Mouse (Mus musculus) right cerebral cortex, adult 2 months (tissue): Measurements from ENCODE around the gene Stk11.
A peak's percentile ranks its signal among the peaks of the same experiment; 100 is the strongest.

Experiments
- DNase-seq, 2 experiments: peaks; one replicate each; pipeline ENCODE4 v3.0.0; 2021 to 2022; ENCODE audit warnings: low spot score in 2 of 2

Stk11 gene

GRCm38 (mm10) chr10:80170052-80170451, 54.4 kb downstream of the Stk11 start:
- peak in 1 of 2 experiments; percentile 4 for DNase-seq

- no peak for DNase-seq
Measured at GRCm38 (mm10) chr10:80170601-80171021, 55.0 kb downstream of the Stk11 start.

- DNase-seq = no peak
Measured at GRCm38 (mm10) chr10:80171252-80171651, 55.6 kb downstream of the Stk11 start.

GRCm38 (mm10) chr10:80171760-80172526, 56.3 kb downstream of the Stk11 start:
- peak in 1 of 2 experiments; percentile 3 for DNase-seq

- DNase-seq = peak; percentile 87 to 93
Measured at GRCm38 (mm10) chr10:80172527-80173292, 57.1 kb downstream of the Stk11 start, which contains the start of gene 1600002K03Rik. 1600002K03Rik (plus strand) TSS chr10:80172944.

GRCm38 (mm10) chr10:80173358-80173757, 57.8 kb downstream of the Stk11 start:
- no peak for DNase-seq

GRCm38 (mm10) chr10:80173955-80174640, 58.5 kb downstream of the Stk11 start:
- peak in 1 of 2 experiments; percentile 4 for DNase-seq

GRCm38 (mm10) chr10:80174705-80175104, 59.1 kb downstream of the Stk11 start:
- DNase-seq = peak in 1 of 2 experiments; percentile 7

GRCm38 (mm10) chr10:80175536-80176269, 60.1 kb downstream of the Stk11 start:
- no peak for DNase-seq

- no peak for DNase-seq
Measured at GRCm38 (mm10) chr10:80176270-80176834, 60.7 kb downstream of the Stk11 start.

- no peak for DNase-seq
Measured at GRCm38 (mm10) chr10:80177441-80178279, 62.1 kb downstream of the Stk11 start.

GRCm38 (mm10) chr10:80179068-80180051, 63.8 kb downstream of the Stk11 start, which contains the start of gene Efna2:
Efna2 (plus strand) TSS chr10:80179482.
- peak in 1 of 2 experiments; percentile 33 for DNase-seq
